Mouse (Mus musculus): Measurements from ENCODE around the gene Col17a1. TPM values are rescaled to one million over a fixed set of nuclear protein-coding genes. Genes with fewer than 3 reads are reported as not detected.

Gene Col17a1
- total RNA-seq, 2 experiments from 2014 or later = 0.10 to 0.14 TPM

DNA sequence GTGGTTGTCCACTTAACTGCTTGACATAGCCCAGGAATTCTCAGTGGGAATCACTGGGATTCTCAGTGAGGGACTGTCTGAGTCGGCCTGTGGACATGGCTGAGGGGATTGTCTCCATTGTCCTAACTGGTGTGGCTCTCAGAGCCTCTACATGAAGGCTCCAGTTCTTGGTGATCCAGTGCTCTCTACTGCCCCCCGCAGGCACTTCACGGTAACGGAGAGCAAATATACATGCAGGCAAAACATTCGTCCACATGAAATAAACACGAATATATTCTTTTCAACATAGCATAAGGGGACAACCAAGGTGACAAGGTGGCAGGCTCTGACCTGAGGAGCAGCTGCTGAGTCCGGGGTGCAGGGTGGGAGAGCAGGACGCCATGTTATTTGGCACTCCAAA is 17.5 kb downstream of the Col17a1 start:
- peak in 1 of 2 experiments; percentile 55 for DNase-seq
- intact Hi-C loops (cut with DNase I) = no loop called here

DNA sequence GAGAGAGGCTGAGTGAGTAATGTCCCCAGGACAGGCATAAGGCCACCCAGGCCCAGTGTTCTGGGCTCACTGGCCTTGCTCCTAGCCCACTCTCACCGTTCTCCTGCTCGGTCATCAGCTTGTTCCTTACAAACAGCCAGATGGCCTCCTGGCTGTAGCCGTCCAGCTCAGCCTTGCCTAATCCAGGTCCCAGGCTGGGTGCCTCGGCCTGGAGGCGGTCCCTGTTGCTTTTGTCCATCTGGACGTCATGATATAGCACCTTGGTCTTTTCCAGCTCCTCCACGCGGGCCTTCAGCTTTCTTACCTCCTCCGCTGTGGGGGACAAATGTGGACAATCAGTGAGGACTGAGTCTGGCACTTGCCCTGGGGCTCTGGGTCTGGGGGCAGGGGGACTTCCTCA is 23.5 kb downstream of the Col17a1 start:
- no peak for DNase-seq
- intact Hi-C loops (cut with DNase I) = no loop called here

DNA sequence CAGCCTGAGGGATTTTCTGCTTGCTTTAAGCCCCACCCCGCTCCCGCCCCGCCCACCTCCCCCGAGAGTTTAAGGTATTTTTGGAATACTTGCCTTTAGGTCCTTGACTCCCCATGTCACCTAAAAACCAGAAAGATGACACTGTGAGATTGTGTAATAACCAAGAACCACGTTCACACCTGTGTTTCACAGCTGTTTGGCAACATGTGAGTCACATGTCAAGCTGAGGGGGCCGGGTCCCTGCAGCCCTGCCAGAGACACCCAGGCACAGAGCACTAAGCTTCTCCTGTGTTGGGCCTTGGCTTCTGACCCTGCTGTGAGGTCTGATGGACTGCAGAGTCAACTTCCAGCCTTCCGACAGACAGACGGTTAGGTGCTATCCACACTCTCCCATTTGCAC is 24.3 kb downstream of the Col17a1 start:
- intact Hi-C loops (cut with DNase I) = no loop called here
- no peak for DNase-seq

DNA sequence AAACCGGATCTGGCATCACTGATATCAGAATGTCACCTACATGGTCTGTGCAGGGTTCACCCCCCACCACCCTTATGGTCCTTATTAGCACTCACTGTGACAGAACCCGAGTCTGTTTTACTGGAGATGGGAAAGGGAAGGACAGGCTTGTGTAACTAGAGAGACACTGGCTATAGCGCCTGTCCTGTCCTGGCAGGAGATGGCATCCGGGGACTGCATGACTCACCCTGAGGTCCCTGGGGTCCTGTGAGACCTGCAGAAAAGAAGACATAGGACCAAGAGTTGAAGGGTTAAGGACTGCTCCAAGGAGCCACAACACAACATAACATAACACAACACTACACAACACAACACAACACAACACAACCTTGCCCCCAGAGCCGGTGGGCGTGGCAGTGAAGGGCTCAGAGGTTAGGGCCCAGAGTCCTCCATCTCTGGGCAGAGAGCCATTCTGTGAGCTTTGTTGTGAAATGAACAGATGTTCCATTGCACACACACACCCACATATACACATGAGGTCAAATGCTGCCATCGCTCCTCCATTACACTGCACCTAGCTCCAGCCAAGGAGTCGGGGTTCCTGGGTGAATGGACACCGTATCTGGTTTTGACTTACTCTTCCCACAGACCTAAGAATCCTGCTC is 32.0 kb downstream of the Col17a1 start:
- no peak for DNase-seq
- intact Hi-C loops (cut with DNase I) = loop anchor here (2.0 to 5.0 kb wide), 3 partner anchors 135 to 272 kb away; no protein-coding TSS in a partner anchor

DNA sequence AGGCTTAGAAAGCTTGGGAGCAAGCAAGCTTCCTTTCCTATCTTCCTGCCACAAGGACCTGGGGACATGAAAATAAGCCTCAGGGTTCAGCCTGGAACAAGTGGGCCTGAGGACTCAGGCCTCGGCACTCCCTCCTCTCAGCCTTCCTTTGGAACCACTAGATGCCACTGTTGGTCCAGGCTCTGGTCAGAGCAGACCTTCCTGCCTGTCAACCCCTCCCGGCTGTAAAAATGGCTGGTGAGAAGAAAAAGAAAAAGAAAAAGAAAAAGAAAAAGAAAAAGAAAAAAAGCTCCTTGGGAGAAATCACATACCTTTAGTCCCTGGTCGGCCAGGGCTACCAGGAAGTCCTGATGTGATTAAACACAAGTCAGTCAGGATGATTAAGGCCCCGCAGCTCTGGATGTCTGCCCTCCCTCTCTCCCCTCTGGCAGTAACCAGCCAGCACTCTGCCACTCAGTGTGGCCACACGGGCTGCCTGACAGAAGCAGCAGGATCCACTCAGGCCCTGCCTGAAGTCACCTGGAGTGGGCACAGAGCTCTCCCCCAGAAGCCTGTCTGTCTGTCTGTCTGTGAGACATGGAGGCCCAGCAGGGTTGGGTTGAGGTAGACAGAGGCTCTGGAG is 32.9 kb downstream of the Col17a1 start:
- intact Hi-C loops (cut with DNase I) = loop anchor here (2.0 to 5.0 kb wide), 3 partner anchors 136 to 273 kb away; no protein-coding TSS in a partner anchor
- DNase-seq = peak; percentile 57 to 75

DNA sequence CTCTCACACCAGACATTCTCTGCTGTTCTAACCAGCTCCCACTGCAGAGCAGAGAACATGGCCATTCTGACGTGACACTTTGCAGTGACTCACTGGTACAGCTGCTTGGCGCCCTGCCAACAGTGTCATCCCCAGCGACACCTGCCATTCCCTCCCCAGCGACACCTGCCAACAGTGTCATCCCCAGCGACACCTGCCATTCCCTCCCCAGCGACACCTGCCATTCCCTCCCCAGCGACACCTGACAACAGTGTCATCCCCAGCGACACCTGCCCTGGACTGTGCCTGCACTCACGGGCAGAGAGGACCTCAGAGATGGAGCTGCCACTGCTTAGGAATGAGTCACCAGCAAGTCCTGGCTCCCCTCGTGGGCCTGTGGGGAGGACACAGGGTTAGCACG is 37.0 kb downstream of the Col17a1 start:
- DNase-seq = no peak
- intact Hi-C loops (cut with DNase I) = loop anchor here (5.0 kb wide), 1 partner anchor 277 kb away; no protein-coding TSS in a partner anchor

DNA sequence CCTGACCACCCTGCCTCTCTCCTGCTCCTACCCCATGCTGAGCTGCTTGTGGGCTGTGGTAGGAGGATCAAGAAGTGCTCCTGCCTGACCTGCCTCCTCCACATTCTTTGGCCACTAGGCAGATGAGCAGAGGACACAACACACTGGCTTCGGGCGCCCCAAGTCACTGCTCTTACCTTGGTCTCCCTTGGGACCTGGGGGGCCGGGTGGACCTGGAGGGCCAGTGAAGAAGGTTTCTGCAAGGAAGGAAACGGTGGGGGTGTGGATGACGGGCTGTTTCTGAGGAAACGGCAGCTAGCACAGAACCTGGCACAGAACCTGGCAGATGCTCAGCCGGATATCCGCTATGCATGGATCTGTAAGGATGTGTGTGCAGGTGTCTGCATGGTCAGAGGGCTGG is 38.7 kb downstream of the Col17a1 start:
- intact Hi-C loops (cut with DNase I) = no loop called here
- no peak for DNase-seq

DNA sequence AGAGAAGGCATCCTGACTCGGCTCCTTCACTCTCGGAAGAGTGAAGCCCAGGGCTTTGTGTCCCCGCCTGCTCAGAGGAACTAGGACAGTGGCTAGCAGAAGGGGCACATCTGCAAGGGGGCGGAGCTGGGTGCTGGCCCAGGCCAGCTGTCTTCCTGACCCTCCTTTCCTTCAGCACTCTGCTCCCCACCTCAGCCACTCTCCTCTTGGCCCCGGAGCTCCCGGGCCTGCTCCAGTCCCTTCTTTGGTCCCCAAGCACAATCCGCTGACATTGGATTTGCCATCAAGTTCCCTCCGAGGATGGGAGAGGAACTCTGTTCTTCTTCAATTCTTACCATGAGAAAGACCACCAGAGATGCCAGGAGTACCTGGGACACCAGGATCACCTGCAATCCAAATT is 39.6 kb downstream of the Col17a1 start:
- DNase-seq = no peak
- intact Hi-C loops (cut with DNase I) = no loop called here

DNA sequence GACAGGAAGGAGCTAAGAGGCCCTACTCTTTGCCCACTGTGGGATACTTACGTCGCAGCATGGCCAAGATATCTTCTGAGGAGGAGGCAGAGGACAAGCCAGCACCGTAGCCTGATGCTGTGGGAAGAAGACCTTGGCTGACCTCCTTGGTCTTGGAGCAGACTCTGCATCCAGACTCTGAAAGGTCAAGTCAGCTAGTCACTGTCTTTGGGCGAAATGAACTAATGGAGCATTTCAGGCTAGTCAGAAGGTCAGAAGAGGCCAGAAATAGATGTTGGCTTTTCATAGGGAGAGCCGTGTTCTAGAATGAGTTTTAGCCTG is 40.8 kb downstream of the Col17a1 start:
- intact Hi-C loops (cut with DNase I) = no loop called here
- no peak for DNase-seq

DNA sequence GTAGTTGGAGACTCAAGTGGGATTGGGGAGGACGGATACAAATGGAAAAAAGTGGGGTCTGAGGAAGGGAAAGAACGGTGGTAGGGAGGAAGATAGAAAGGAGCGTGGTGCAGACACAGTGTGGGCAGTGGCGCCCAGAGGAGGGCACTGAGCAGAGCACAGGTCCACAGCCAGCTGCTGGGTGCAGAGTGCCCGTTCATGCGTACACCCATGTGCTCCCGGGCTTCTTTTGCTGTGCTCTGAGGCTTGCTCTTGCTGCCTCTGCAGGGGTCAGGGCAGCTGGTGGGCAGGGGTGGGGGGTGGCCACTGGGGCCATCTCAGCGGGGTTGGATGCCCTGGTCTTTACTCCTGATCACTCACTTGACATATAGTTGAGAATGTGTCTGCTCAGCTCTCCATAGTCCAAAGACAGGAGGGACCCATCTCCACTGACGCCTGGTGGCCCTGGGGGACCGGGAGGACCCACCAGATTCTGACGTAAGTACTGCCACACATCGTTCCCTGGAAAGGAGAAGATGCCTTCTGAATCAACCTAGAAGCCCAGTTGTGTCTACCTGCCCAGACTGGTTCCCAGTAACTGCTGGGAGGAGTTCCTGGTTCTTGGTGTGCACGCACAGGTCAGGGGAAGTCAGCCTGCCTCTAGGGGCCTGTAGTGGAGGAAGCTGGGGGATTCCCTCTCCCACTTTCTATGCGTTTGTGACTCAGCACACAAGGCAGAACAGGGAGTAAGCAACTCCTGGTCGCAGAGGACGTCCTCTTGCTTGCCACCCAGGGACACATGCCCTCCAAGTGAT is 41.3 kb downstream of the Col17a1 start:
- DNase-seq = no peak
- intact Hi-C loops (cut with DNase I) = no loop called here

DNA sequence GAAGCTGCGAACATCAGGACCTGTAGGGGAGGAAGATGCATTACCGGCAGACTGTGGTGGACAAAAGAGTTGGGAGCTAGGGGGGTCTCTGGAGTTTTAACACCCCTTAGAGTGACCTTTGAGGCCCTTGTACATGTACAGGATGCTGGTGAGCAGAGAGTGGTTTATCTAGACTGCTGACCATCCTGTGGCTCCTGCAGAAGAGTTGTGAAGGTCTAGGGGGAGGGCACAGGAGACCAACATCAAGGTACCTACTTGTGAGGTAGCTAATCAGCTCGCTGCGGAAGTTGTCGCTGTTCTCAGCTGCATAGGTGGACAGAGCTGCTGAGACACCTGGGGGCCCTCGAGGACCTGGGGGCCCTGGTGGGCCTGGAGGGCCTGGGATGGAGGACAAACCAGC is 42.8 kb downstream of the Col17a1 start:
- DNase-seq = no peak
- intact Hi-C loops (cut with DNase I) = no loop called here

DNA sequence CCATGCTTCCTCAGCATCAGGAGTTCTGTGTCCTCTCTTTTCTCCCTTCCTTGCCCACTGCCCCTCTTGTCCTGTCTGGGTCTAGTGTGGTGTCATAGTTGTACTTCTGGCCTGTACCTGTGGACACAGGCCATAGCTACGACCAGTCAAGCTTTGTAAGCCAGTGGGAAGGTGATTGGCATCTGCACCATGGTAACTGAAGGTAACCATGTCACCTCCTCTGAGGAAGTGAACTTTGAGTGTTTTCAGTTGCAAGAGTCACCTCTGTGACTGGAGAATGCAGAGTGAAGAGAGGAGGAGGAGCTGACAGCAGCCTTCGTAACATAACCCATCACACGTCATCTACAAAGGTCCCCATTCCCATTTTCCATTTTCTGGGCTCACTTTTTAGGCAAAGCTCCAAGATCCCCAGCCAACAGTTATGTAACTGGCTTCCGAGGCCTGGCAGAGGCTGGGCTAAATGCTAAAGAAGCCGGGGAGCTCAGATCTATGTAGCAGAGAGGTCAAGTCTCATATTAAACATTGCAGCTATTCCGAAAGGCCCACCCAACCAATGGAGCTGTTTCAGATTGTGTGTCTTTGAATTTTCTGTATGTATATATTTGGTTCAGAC is 45.3 kb downstream of the Col17a1 start:
- intact Hi-C loops (cut with DNase I) = no loop called here

DNA sequence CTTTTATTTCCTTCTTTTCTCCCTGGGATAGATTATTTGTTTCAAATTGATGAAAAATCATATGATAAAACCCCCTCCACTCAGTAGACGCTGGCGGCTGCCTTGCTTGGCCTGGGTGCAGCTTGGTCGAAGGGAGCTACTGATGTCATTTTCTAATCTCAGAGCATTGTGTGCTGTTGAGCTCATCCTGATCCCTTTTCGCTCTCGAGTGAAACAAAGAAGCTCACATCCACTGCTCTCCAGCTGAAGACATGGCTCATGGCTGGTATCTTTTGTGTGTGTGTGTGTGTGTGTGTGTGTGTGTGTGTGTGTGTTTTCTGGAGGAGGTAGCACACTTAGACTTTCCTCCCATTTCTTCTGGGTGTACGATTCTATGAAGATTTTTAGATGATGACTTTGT is 46.3 kb downstream of the Col17a1 start:
- DNase-seq = peak in 1 of 2 experiments; percentile 32

More for the DNA sequence above, 45.3 kb downstream of the Col17a1 start:
- DNase-seq = no peak

DNA sequence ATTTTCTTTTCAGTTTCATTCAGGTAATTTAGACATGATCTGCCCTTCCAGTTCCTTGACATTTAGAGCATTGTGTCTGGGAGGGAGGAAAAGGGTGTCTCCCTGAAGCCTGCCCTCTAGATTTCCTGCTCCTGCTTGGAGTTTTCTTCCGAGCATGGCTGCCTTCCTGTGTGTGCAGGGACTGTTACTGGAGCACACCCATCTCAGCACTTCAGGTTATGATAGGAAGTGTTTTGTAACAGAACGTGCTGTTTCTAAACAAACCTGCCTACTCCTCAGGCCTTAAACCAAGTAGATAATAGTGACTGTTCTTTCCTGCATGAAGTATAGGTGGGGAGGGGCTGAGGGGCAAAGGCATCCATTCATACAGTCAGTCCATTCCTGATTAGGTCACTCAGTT is 48.0 kb downstream of the Col17a1 start:
- intact Hi-C loops (cut with DNase I) = loop anchor here (5.0 kb wide), 1 partner anchor 287 kb away; no protein-coding TSS in a partner anchor
- DNase-seq = no peak

More for the DNA sequence above, 46.3 kb downstream of the Col17a1 start:
- intact Hi-C loops (cut with DNase I) = no loop called here

DNA sequence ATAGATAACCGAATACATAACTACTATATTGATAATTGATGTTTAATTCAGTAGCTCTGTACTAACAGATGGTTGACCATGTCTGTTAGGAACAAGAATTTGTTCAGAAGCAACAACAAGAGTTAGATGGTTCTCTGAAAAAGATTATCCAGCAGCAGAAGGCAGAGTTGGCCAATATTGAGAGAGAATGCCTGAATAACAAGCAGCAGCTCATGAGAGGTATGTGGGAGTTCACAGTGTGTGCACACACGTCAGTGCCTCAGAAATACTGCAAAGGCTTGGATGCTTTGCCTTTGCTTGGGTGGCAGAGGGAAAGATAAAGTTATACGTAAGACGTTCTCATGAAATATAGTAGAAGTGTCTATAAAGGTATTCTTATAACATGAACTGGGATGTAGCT is 56.5 kb downstream of the Col17a1 start:
- intact Hi-C loops (cut with DNase I) = no loop called here
- no peak for DNase-seq

DNA sequence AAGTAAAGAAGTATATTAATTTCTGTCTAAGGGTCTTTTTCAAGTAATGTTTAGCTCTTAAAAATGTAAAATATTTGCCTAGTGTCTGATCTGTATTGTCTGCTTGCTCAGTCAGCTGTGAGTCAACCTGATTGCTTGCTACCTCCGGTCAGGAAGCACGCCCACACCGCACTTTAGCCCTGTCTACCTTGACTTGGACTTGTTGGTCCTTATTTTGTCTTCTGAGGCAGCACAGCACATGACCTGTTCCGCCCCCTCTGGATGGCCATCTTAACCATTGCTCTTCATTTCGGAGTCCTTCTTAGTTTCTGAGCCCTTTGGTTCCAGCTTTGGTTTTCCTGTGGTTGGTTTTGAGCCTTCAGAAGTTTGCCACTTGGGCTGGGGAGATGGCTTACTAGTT is 60.1 kb downstream of the Col17a1 start:
- intact Hi-C loops (cut with DNase I) = no loop called here
- no peak for DNase-seq

DNA sequence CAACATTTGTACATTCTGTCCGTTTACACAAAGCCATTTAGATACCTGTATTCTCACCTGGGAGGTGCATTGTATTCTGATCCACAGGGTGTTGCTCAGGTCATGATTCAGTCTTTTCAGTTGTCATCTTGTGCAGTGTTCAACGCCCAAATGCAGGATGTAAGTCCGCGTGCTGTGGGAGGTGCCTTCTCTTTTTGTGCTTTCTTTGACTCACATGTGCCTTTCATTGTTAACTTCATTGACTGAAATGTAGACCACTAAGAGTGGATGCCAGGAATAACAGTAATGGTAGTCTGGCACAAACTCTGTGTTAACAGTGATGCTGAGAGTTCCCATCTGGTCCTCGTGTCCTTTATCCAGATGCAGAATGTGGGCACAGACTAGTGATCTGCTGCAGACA is 61.5 kb downstream of the Col17a1 start:
- intact Hi-C loops (cut with DNase I) = no loop called here
- no peak for DNase-seq

DNA sequence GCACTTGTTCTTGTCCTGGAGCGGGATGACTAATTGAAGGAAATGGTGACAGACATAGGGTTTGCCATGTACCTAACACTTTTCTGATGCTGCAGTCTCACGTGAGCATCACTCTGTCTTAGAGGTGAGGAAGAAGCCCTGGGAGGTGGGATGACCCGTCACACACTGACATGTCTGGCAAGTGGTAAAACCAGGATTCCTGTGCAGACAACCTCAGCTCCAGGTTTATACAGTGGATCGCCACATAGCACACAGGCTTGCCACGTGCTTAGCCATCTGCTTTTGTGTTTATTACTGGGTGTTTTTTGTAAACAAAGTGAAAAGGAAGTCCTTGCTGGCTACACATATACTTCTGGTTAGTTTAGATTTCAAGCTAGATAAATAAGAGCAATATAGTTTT is 62.8 kb downstream of the Col17a1 start:
- intact Hi-C loops (cut with DNase I) = no loop called here
- DNase-seq = no peak

DNA sequence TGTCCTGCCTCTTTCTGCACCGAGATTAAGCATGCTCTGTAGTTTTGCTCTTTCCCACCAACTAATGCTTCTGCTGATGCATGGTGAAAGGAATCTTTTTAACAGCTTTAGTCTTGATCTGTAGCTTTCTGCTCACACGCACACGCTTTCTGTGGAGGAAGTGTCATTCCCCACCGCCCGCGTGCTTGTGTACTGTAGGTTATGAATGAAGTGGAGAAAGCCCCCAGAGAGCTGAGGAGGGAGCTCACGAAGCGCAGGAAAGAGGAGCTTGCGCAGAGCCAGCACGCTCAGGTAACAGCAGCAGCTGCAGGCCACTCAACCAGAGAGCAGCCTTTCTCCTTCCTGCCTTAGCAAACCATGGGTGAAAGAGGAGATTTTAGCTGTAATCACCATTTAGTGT is 64.4 kb downstream of the Col17a1 start:
- intact Hi-C loops (cut with DNase I) = no loop called here
- no peak for DNase-seq

DNA sequence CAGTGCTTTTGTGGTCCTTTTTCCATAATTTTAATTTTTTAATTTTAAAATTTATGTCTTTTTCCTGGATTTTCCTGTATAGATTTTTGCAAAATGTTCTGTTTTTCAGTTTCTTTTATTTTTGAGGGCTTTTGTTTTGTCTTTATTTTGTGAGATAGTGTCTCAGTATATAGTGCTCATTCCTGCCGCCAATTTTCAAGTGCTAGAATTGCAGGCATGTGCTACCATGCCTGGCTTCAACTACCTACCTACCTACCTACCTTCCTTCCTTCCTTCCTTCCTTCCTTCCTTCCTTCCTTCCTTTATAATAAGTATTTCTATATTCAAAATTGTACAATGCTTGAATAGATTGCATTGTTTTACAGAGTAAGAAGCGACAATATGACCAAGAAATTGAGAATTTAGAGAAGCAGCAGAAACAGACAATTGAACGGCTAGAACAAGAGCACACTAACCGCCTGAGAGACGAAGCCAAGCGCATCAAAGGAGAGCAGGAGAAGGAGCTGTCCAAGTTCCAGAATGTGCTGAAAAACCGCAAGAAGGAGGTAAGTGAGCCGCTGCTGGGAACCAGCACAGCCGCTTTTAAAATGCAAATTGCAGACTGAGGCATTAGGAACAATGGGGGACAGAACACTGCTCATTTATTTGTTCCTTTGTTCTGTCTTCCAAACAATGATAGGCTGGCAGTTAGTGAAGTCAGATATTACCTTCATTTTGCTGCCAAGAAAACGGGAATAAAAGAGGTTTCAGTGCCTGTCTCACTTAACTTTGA is 66.8 kb downstream of the Col17a1 start:
- intact Hi-C loops (cut with DNase I) = no loop called here
- DNase-seq = no peak
